Mouse (Mus musculus) lung, postnatal 0 days (tissue): Measurements from ENCODE around the gene Slc5a6.

Experiments used
- CTCF ChIP-seq: IDR thresholded peaks from 2 replicates; pipeline ENCODE4 v1.5.1; 2016; ENCODE audit warnings: antibody characterized with exemption, mild to moderate bottlenecking
- EP300 ChIP-seq: IDR thresholded peaks from 2 replicates; pipeline ENCODE4 v1.6.1; 2016; ENCODE audit warnings: antibody characterized with exemption, mild to moderate bottlenecking, control low read depth

DNA sequence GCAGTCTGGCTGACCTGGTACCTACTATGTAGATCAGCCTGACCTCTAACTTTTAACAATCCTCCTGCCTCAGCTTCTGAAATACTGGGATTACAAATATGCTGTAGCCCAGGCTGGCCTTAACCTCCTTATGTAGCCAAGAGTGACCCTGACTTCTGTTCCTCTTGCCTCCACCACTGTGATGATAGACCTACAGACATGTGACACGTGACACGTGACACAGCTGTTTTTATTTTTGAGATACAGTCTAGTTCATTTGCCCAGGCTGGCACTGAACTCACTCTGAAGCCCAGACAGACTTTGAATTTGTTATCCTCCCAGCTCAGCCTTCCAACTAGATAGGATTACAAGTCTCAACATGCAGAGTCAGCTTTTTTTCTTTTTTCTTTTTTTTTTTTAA is 47.7 kb downstream of the Slc5a6 start:
- TF ChIP-seq CTCF, result no peak
- no peak for TF ChIP-seq EP300
